Mouse (Mus musculus): Measurements from ENCODE around the gene Rpf1. TPM values are rescaled to one million over a fixed set of nuclear protein-coding genes. Genes with fewer than 3 reads are reported as not detected.

Gene Rpf1
- polyA plus RNA-seq, 1 experiment from 2014 or later: 37.0 TPM

GRCm38 (mm10) chr3:146554816-146555215 is 33.6 kb upstream of the Rpf1 start:
- Histone ChIP-seq H3K4me1 (replicated peaks) (no peaks in the 10 kb centered on the region), H3K36me3 (no peaks in the 10 kb centered on the region), H3K9ac (no peak overlapping the region), H3K27ac (replicated peaks) (no peak overlapping the region), H3K4me3 (no peak overlapping the region), H3K4me2 (no peak overlapping the region), H3K27me3 (no peaks in the 10 kb centered on the region), H3K9me3 (no peaks in the 10 kb centered on the region)
- WGBS: 78% methylated on average over 7 of the region's 7 CpGs
- no peak for ATAC-seq (ENCODE audit: low FRiP score, low read depth)

GRCm38 (mm10) chr3:146543632-146544031 is 22.4 kb upstream of the Rpf1 start:
- Histone ChIP-seq H3K27ac (replicated peaks) (no peak overlapping the region), H3K4me1 (replicated peaks) (no peaks in the 10 kb centered on the region), H3K9me3 (no peaks in the 10 kb centered on the region), H3K27me3 (no peaks in the 10 kb centered on the region), H3K9ac (no peak overlapping the region), H3K4me2 (no peak overlapping the region), H3K4me3 (no peak overlapping the region), H3K36me3 (no peaks in the 10 kb centered on the region)
- 26% methylated on average over 1 of the region's 1 CpGs for WGBS
- ATAC-seq (ENCODE audit: low FRiP score, low read depth): no peak

DNA sequence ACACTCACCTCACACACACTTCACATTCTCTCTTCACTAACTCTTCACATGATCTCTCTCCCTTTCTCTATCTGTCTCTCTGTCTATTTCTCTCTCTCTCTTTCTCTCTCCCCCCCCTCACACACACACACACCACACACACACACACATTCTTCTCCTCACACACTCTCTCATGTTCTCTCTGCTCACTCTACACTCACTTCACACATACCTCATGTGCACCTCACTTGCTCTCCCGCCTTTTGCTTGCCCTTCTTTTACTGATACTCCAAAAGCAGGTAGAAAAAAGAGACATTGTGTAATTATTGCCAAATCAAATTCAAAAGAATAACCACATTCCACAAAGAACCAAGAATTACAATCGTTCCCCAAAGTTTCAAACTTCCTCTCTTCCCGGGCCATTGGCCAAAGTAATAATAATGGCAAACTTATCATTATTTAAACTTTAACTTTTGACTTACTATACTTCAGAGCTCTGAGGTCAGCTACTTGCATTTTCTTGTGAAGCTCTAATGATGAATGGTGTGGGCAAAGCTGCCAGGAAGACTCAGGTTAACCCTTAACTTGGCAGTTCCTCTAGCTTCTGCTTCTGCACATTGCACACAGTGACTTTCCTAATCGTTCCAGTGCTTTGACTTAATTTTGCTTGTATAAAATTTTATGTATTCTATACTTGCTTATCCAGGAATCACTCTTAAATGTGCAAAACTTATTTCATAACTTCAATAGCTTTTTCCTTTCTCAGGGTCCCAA is 19.5 kb upstream of the Rpf1 start:
- WGBS: 85% methylated on average over 4 of the region's 4 CpGs
- Histone ChIP-seq H3K9ac (no peak overlapping the region), H3K4me3 (no peak overlapping the region), H3K9me3 (no peaks in the 10 kb centered on the region), H3K36me3 (no peaks in the 10 kb centered on the region), H3K27ac (replicated peaks) (no peak overlapping the region), H3K4me1 (replicated peaks) (no peaks in the 10 kb centered on the region), H3K27me3 (no peaks in the 10 kb centered on the region), H3K4me2 (no peak overlapping the region)
- ATAC-seq (ENCODE audit: low FRiP score, low read depth): no peak

DNA sequence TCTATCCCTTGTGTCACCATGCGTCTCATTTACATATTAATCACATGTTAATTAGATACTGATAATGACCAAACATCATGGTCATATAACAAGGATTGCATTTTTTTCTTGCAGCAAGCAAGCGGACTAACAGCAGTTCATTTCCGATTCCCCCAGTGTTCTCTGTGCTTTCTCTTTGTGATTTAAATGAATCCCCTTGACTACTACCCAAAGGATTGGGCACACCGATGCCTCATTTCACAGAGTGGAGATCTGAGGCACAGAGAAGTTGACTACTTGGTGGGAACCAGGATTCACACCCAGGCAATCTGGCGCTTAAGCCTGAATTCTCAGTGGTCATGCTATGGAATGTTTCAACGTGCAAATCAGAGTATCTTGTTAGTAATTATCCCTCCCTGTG is 13.8 kb upstream of the Rpf1 start:
- Histone ChIP-seq H3K27ac (replicated peaks) (no peak overlapping the region), H3K4me1 (replicated peaks) (no peaks in the 10 kb centered on the region), H3K27me3 (no peaks in the 10 kb centered on the region), H3K4me3 (no peak overlapping the region), H3K36me3 (no peaks in the 10 kb centered on the region), H3K9me3 (no peaks in the 10 kb centered on the region), H3K9ac (no peak overlapping the region), H3K4me2 (no peak overlapping the region)
- ATAC-seq (ENCODE audit: low FRiP score, low read depth): no peak
- 58% methylated on average over 6 of the region's 6 CpGs for WGBS

GRCm38 (mm10) chr3:146528335-146528734 is 7.1 kb upstream of the Rpf1 start:
- Histone ChIP-seq H3K4me1 (replicated peaks) (no peaks in the 10 kb centered on the region), H3K27me3 (no peaks in the 10 kb centered on the region), H3K36me3 (no peaks in the 10 kb centered on the region), H3K27ac (replicated peaks) (no peak overlapping the region), H3K9me3 (no peaks in the 10 kb centered on the region), H3K4me2 (no peak overlapping the region), H3K4me3 (no peak overlapping the region), H3K9ac (no peak overlapping the region)
- no peak for ATAC-seq (ENCODE audit: low FRiP score, low read depth)
- 44% methylated on average over 2 of the region's 2 CpGs for WGBS

- Histone ChIP-seq H3K27me3 (no peaks in the 10 kb centered on the region), H3K4me1 (replicated peaks) (peaks cover 12% of the 10 kb centered on the region), H3K4me3 (peak overlapping the region; percentile 75), H3K4me2 (peak overlapping the region; percentile 70), H3K9ac (peak overlapping the region; percentile 16; the same call in 1 of the 2 replicates), H3K36me3 (peaks cover 18% of the 10 kb centered on the region), H3K9me3 (no peaks in the 10 kb centered on the region), H3K27ac (replicated peaks) (peak overlapping the region; percentile 99)
- ATAC-seq (ENCODE audit: low FRiP score, low read depth): peak; percentile 2; the same call in 1 of the 2 replicates
- WGBS: 13% methylated on average over 8 of the region's 8 CpGs
Observed at GRCm38 (mm10) chr3:146521652-146522020, 407 bp upstream of the Rpf1 start.

DNA sequence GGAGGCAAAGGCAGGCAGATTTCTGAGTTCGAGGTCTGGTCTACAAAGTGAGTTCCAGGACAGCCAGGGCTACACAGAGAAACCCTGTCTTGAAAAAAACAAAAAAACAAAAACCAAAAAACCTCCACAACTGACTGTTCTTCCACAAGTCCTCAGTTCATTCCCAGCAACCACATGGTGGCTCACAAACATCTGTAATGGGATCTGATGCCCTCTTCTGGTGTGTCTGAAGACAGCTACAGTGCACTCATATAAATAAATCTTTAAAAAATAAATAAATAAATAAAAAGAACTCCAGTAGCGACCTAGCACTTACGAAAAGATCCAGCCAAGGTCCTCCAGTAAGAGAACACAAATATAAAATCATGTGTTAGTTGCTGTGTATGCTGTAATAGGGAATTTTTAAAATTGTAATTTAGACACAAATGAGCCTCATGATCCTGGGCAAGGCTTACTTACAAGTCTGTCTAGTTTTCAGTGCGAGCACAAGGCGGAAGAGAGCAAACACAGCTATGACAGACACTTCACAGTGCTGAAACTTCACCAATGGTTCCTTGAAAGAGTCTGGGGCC is 917 bp downstream of the Rpf1 start:
- no peak for ATAC-seq (ENCODE audit: low FRiP score, low read depth)
- H3K9ac ChIP-seq: peak overlapping the region; percentile 87
- no peaks in the 10 kb centered on the region for H3K27me3 ChIP-seq
- WGBS: 31% methylated on average over 5 of the region's 5 CpGs
- H3K4me2 ChIP-seq: peak overlapping the region; percentile 70
- H3K27ac ChIP-seq (replicated peaks): peak overlapping the region; percentile 99
- H3K4me3 ChIP-seq: peak overlapping the region; percentile 75
- H3K4me1 ChIP-seq (replicated peaks): peaks cover 12% of the 10 kb centered on the region
- peaks cover 21% of the 10 kb centered on the region for H3K36me3 ChIP-seq
- no peaks in the 10 kb centered on the region for H3K9me3 ChIP-seq

DNA sequence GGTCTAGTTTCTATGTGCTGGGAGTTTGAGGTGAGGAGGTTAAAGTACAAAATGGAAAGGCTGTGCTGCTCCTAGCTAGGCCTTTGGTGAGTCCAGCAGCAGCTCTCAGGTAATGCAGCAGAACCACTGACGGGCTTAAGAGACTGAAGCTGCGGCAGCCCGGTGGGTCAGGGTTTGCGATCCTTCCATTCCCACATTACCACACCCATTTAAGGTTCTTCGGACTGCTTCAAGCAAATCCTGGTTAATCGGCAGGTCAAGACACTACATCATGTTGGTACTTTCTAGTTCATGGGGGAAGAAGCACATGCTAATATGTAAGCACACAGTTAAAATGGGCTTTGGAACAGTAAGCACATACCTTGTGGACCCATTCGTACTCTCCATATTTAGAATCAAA is 14.5 kb downstream of the Rpf1 start:
- peaks cover 53% of the 10 kb centered on the region for H3K36me3 ChIP-seq
- 97% methylated on average over 7 of the region's 7 CpGs for WGBS
- no peak for ATAC-seq (ENCODE audit: low FRiP score, low read depth)

DNA sequence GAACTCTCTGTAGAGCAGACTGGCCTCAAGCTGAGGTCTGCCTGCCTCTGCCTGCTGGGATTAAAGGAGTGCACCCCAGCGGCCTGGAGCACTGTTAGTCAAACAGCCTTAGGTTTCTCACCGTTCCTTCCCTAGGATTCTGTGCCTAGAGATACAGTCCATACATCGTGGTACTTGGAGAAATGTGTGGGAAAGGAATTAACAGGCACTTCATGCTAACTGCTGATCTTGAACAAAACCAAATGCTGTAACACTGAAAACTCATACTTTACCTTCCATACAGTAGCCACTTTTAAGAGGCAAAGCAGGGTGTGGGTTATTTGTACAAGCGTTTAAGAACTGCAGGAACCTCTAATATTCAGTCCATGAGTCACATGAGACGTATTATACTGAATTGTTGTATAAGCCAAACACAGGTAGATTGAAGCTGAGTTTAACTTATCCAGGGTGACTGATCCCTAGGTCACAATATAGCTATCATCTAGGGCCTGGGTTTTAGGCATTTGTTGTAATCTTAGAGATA is 19.6 kb downstream of the Rpf1 start:
- H3K36me3 ChIP-seq: peaks cover 22% of the 10 kb centered on the region
- no peak for ATAC-seq (ENCODE audit: low FRiP score, low read depth)
- no peaks in the 10 kb centered on the region for H3K27me3 ChIP-seq
- whole genome bisulfite sequencing: 57% methylated on average over 5 of the region's 5 CpGs
- H3K4me2 ChIP-seq: peak overlapping the region; percentile 72
- no peak overlapping the region for H3K27ac ChIP-seq (replicated peaks)
- H3K4me1 ChIP-seq (replicated peaks): peaks cover 28% of the 10 kb centered on the region
- no peaks in the 10 kb centered on the region for H3K9me3 ChIP-seq
- H3K4me3 ChIP-seq: peak overlapping the region; percentile 79
- H3K9ac ChIP-seq: peak overlapping the region; percentile 9; the same call in 1 of the 2 replicates

More for the DNA sequence above, 14.5 kb downstream of the Rpf1 start:
- H3K4me2 ChIP-seq: no peak overlapping the region
- no peak overlapping the region for H3K4me3 ChIP-seq
- no peak overlapping the region for H3K27ac ChIP-seq (replicated peaks)
- no peaks in the 10 kb centered on the region for H3K9me3 ChIP-seq
- no peak overlapping the region for H3K9ac ChIP-seq
- no peaks in the 10 kb centered on the region for H3K27me3 ChIP-seq
- peaks cover 6% of the 10 kb centered on the region for H3K4me1 ChIP-seq (replicated peaks)

DNA sequence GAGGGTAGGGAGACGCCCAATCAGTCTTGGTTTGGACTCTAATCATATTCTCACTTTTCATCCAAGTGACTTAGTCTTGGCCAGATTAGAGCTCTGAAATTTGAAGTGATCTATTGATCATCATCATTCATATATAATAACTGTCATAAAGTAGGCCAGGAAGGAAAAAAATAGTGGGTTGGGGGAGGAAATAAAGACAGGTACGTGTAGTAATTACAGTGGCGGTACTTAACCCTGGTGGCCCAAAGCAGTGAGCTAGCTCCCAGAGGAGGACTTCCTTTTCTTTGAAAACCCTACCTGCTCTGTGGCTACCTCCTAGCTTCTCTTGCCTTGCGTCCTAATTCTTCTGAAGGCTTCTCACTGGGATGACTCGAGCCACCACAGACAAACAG is 20.4 kb downstream of the Rpf1 start:
- no peak for ATAC-seq (ENCODE audit: low FRiP score, low read depth)
- Histone ChIP-seq H3K4me2 (peak overlapping the region; percentile 72), H3K36me3 (peaks cover 16% of the 10 kb centered on the region), H3K27ac (replicated peaks) (peak overlapping the region; percentile 77; the same call in 1 of the 2 replicates), H3K9ac (peak overlapping the region; percentile 49), H3K27me3 (no peaks in the 10 kb centered on the region), H3K4me3 (peak overlapping the region; percentile 79), H3K4me1 (replicated peaks) (peaks cover 28% of the 10 kb centered on the region), H3K9me3 (no peaks in the 10 kb centered on the region)
- WGBS: 9% methylated on average over 5 of the region's 5 CpGs

- peaks cover 28% of the 10 kb centered on the region for H3K4me1 ChIP-seq (replicated peaks)
- peak; percentile 84 for ATAC-seq (ENCODE audit: low FRiP score, low read depth)
- peak overlapping the region; percentile 72 for H3K4me2 ChIP-seq
- peak overlapping the region; percentile 49 for H3K9ac ChIP-seq
- H3K27ac ChIP-seq (replicated peaks): peak overlapping the region; percentile 77
- H3K36me3 ChIP-seq: peaks cover 11% of the 10 kb centered on the region; the same call in 1 of the 2 replicates
- under 1% methylated on average over 57 of the region's 57 CpGs for WGBS
- peak overlapping the region; percentile 79 for H3K4me3 ChIP-seq
- H3K9me3 ChIP-seq: no peaks in the 10 kb centered on the region
- no peaks in the 10 kb centered on the region for H3K27me3 ChIP-seq
Observed at GRCm38 (mm10) chr3:146500003-146500809, 21.0 kb downstream of the Rpf1 start.

Data from hindbrain, embryonic 15.5 days (tissue).